Mouse (Mus musculus) liver, embryonic 11.5 days (tissue): ENCODE measurements around the gene Aimp2. TPM values are rescaled to one million over a fixed set of nuclear protein-coding genes. Genes with fewer than 3 reads are reported as not detected.

Experiments used
- ATAC-seq: fragments of 200-750 bp; cut with Nextera tagmentation; replicated peaks from 2 replicates; pipeline ENCODE4 v1.8.0; 2017; ENCODE audit warnings: moderate number of reproducible peaks, mild to moderate bottlenecking, moderate TSS enrichment, moderate library complexity; ENCODE audit not compliant: low FRiP score
- DNase-seq: peaks from one replicate; pipeline ENCODE4 v3.0.0-alpha.2; 2017; ENCODE audit warnings: low spot score
- H3K27ac ChIP-seq: fragments of 300-500 bp; sonication (generic); 2 replicates; pipeline ENCODE4 v1.5.1; 2014; ENCODE audit warnings: mild to moderate bottlenecking, low read depth, low read length, control low read depth
- H3K27me3 ChIP-seq: fragments of 300-500 bp; sonication (generic); replicated peaks from 2 replicates; pipeline ENCODE4 v1.6.1; 2014; ENCODE audit warnings: low read length, mixed read lengths; ENCODE audit not compliant: control insufficient read depth, insufficient read depth
- H3K36me3 ChIP-seq: fragments of 300-500 bp; sonication (generic); 2 replicates; pipeline ENCODE4 v1.6.1; 2014; ENCODE audit warnings: mild to moderate bottlenecking, low read length, moderate library complexity, mixed read lengths; ENCODE audit not compliant: control insufficient read depth, insufficient read depth
- H3K4me1 ChIP-seq: fragments of 300-500 bp; sonication (generic); replicated peaks from 2 replicates; pipeline ENCODE4 v1.6.1; 2014; ENCODE audit warnings: low read length, mixed read lengths; ENCODE audit not compliant: control insufficient read depth, insufficient read depth
- H3K4me2 ChIP-seq: fragments of 300-500 bp; sonication (generic); 2 replicates; pipeline ENCODE4 v1.6.1; 2014; ENCODE audit warnings: mild to moderate bottlenecking, control low read depth, moderate library complexity
- H3K4me3 ChIP-seq: fragments of 300-500 bp; sonication (generic); 2 replicates; pipeline ENCODE4 v1.5.1; 2014; ENCODE audit warnings: low read depth, low read length, control low read depth
- H3K9ac ChIP-seq: fragments of 300-500 bp; sonication (generic); 2 replicates; pipeline ENCODE4 v1.6.1; 2014; ENCODE audit warnings: low read depth, low read length, control low read depth
- H3K9me3 ChIP-seq: fragments of 300-500 bp; sonication (generic); 2 replicates; pipeline ENCODE4 v1.6.1; 2016; ENCODE audit warnings: low read length, inconsistent platforms, mixed read lengths; ENCODE audit not compliant: control insufficient read depth
- WGBS: fragments of 180-500 bp; shearing (Covaris S2); extraction: QIAGEN DNeasy Blood & Tissue Kit; methylation state at CpG from one replicate; pipeline ENCODE4 v1.1.7; 2014; 5-methylcytosine and 5-hydroxymethylcytosine counted together
- polyA plus RNA-seq: library from polyadenylated mRNA; unstranded; fragments of >200 nt; fragmentation: Nextera tagmentation; extraction: Ambion mirVana; gene quantifications from 2 replicates; pipeline ENCODE4 v1.2.1, GENCODE M21; 2014

Gene Aimp2
- 126 and 130 TPM in 2 replicates for polyA plus RNA-seq

DNA sequence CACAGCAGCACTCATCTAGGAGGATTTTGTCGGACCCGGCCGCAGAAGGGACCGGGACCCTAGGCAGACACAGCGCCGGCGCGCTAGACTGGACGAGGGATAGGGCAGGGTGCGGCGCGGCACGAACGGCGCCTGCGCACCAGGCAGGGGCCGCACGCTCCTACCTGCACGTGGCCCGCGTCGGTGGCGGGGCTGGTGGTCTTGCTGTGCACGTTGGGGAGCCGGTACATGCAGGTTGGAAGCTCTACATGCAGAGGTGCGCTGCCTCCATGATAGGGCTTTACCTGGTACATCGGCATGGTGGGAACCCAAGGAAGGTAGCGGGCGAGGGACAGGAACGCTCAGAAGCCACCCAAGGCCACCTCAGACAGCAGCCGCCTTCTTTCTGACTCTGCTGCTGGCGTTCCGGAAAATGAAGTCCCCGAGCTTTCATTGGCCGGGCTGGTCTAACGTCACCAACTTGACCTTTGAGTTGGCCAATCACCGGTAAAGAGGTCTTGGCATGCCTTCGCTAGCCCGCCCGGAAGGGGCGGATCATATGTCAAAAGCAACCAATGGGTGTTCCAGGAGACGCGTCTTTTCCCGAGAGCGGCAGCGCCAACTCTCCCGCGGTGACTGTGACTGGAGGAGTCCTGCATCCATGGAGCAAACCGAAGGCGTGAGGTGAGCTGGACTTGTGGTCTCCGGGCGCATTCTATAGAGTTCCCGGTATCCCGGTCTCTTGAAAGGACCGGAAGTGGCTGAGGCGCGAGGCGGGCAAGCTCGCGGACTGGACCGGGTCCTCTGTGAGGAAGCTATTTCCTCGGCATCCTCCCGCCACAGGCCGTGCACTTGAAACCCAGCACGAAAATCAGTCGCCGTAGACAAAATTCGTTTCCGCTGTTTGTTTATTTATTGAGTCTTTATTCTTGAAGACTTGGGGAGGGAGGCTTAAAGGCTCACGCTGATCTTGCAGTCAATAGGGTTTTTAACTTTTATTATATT is at the start of gene Aimp2, which contains the start of gene Pms2:
Gene Aimp2 (minus strand): TSS at position 431 of the 984 bp plus-strand sequence.
Gene Pms2 (plus strand): TSS at position 548 of the 984 bp plus-strand sequence.
- WGBS = under 1% methylated on average over 70 of the region's 70 CpGs
- H3K36me3 ChIP-seq = peaks cover 14% of the 10 kb centered on the region; the same call in 1 of the 2 replicates

GRCm38 (mm10) chr5:143957101-143957500 is 47.5 kb upstream of the Aimp2 start:
- no peak overlapping the region for H3K27ac ChIP-seq
- H3K4me3 ChIP-seq = no peak overlapping the region
- no peaks in the 10 kb centered on the region for H3K36me3 ChIP-seq
- no peaks in the 10 kb centered on the region for H3K4me1 ChIP-seq
- no peak overlapping the region for H3K9ac ChIP-seq
- ATAC-seq (no peak), DNase-seq (no peak)
- 81% methylated on average over 6 of the region's 6 CpGs for WGBS
- H3K4me2 ChIP-seq = no peak overlapping the region
- no peaks in the 10 kb centered on the region for H3K27me3 ChIP-seq
- H3K9me3 ChIP-seq = no peaks in the 10 kb centered on the region

More for the DNA sequence above, at the start of gene Aimp2, which contains the start of gene Pms2:
- Histone ChIP-seq H3K4me2 (peak within 1 kb of the TSS; percentile 88), H3K27me3 (no peaks in the 10 kb centered on the region), H3K9ac (peak within 1 kb of the TSS; percentile 69), H3K27ac (peak within 1 kb of the TSS; percentile 90), H3K4me1 (peaks cover 16% of the 10 kb centered on the region), H3K4me3 (peak within 1 kb of the TSS; percentile 71), H3K9me3 (no peaks in the 10 kb centered on the region)
- DNase-seq (peak; percentile 91), ATAC-seq (peak; percentile 97)

DNA sequence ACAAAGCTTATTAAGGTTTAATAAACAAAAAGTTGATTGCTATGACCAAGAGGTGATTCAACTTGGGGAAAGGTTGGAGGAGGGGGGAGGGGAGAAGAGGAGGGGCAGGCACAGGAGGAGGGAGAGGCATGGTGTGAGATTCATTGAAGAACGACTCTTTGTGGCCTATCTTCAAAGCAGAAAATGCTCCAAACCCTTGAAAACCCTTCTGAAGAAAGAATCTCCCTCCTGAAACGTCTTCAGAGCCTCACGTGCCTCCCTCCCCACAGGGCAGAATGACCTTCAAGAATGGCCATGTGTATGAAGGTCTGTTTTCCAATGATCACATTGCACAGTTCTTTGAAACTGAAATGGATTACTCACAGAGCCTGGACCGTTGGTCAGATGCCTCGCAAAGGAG is 40.4 kb upstream of the Aimp2 start:
- Histone ChIP-seq H3K4me1 (no peaks in the 10 kb centered on the region), H3K27me3 (no peaks in the 10 kb centered on the region), H3K4me2 (no peak overlapping the region), H3K9me3 (no peaks in the 10 kb centered on the region), H3K27ac (no peak overlapping the region), H3K4me3 (no peak overlapping the region), H3K36me3 (no peaks in the 10 kb centered on the region), H3K9ac (no peak overlapping the region)
- ATAC-seq (no peak), DNase-seq (no peak)
- WGBS = 40% methylated on average over 5 of the region's 5 CpGs

DNA sequence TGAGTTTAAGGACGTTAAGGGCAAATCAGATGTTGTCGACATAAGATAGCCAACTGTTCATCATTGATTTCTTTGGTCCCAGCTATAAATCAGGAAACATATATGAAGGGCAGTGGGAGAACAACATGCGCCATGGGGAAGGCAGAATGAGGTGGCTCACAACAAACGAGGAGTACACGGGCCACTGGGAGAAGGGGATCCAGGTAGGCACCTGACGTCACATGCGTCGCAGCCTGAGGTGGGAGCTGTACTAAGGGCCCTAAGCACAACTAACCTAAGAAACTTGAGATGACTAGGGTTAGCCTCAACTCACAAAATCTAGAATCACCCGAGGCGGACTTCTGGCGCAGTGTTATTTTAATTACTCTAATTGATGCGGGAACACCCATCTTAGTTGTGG is 38.7 kb upstream of the Aimp2 start:
- Histone ChIP-seq H3K27me3 (no peaks in the 10 kb centered on the region), H3K9me3 (no peaks in the 10 kb centered on the region)

GRCm38 (mm10) chr5:143943231-143944125 is 33.8 kb upstream of the Aimp2 start:
- no peak for ATAC-seq
- Histone ChIP-seq H3K27me3 (no peaks in the 10 kb centered on the region), H3K4me1 (no peaks in the 10 kb centered on the region), H3K4me2 (no peak overlapping the region), H3K36me3 (no peaks in the 10 kb centered on the region), H3K9me3 (0 out of 2 replicates have a peak, but pooled peaks cover 2% of the 10 kb centered on the region), H3K9ac (no peak overlapping the region), H3K4me3 (no peak overlapping the region), H3K27ac (no peak overlapping the region)
- 85% methylated on average over 14 of the region's 14 CpGs for WGBS
- DNase-seq = no peak

More for the DNA sequence above, 38.7 kb upstream of the Aimp2 start:
- H3K4me2 ChIP-seq = no peak overlapping the region
- H3K9ac ChIP-seq = no peak overlapping the region
- no peak for DNase-seq
- H3K4me1 ChIP-seq = no peaks in the 10 kb centered on the region
- H3K4me3 ChIP-seq = no peak overlapping the region
- H3K27ac ChIP-seq = no peak overlapping the region
- WGBS = 86% methylated on average over 12 of the region's 12 CpGs
- ATAC-seq = no peak
- H3K36me3 ChIP-seq = no peaks in the 10 kb centered on the region

DNA sequence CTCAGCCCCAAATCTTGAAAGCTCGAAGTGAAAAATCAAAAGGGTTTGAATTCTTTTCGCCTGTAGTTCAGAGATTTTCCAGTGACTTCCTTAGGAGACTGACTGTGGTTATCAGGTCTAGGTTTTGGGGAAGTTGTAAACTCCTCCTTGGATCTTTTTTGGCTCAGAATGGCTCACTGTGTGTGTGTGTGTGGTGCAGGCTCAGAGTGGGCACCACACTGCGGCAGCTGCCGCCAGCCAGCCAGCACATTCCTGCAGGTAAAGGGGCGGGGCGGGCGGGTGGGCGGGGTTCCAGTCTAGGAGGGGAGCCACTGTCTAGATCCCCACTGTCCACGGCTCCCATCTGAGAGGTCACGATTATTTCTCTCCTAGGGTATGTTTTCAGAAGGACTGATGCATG is 31.9 kb upstream of the Aimp2 start:
- H3K9ac ChIP-seq = no peak overlapping the region
- H3K4me1 ChIP-seq = no peaks in the 10 kb centered on the region; the same call in 1 of the 2 replicates
- WGBS = 22% methylated on average over 10 of the region's 10 CpGs
- no peak overlapping the region for H3K27ac ChIP-seq
- H3K4me3 ChIP-seq = no peak overlapping the region
- 0 out of 2 replicates have a peak, but pooled peaks cover 2% of the 10 kb centered on the region for H3K9me3 ChIP-seq
- H3K4me2 ChIP-seq = no peak overlapping the region
- no peaks in the 10 kb centered on the region for H3K27me3 ChIP-seq
- ATAC-seq = no peak
- H3K36me3 ChIP-seq = no peaks in the 10 kb centered on the region
- no peak for DNase-seq

DNA sequence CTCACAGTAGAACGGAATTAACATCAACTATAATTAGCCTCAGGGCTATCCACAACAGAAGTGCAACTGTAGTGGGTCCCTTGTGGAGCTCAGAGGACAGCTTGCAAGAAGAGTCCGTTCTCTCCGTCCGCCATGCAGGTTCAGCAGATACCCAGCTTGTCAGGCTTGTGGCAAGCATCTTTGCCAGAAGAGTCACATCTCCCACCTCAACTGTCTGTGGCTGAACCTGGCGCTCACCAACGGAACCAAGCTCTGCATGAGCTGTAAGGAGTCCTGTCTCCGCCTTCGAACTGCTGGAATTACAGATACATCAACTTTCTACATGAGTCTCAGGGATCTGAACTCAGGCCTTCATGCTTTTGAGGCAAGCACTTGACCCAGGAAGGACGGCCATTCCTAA is 26.5 kb upstream of the Aimp2 start:
- Histone ChIP-seq H3K9me3 (0 out of 2 replicates have a peak, but pooled peaks cover 2% of the 10 kb centered on the region), H3K27ac (no peak overlapping the region), H3K36me3 (peaks cover 2% of the 10 kb centered on the region; the same call in 1 of the 2 replicates), H3K4me1 (no peaks in the 10 kb centered on the region; the same call in 1 of the 2 replicates), H3K4me2 (no peak overlapping the region), H3K27me3 (no peaks in the 10 kb centered on the region), H3K4me3 (no peak overlapping the region), H3K9ac (no peak overlapping the region)
- 84% methylated on average over 9 of the region's 9 CpGs for WGBS
- DNase-seq (no peak), ATAC-seq (no peak)

DNA sequence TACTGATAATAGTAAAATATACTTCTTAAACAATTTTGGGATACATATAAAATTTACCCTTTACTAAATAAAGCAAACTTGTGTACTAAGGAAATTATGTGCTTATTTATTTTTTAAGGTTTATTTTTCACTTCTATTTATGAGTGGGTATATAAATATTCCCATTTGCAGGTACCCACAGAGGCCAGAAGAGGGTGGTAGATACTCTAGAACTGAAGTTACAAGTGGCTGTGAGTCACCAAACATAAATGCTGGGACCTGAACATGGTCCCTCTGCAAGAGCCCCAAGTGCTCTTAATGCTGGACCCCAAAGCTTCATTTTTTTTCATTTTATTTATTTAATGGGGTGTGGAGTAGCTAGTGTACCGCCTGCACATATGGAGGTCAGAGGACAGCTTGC is 24.2 kb upstream of the Aimp2 start:
- no peak overlapping the region for H3K4me3 ChIP-seq

More for the DNA sequence above, 24.2 kb upstream of the Aimp2 start:
- no peaks in the 10 kb centered on the region for H3K27me3 ChIP-seq
- peaks cover 10% of the 10 kb centered on the region; the same call in 1 of the 2 replicates for H3K36me3 ChIP-seq
- no peak overlapping the region for H3K27ac ChIP-seq
- 89% methylated on average over 1 of the region's 1 CpGs for WGBS
- no peak overlapping the region for H3K9ac ChIP-seq
- H3K9me3 ChIP-seq = no peaks in the 10 kb centered on the region
- H3K4me2 ChIP-seq = no peak overlapping the region
- no peaks in the 10 kb centered on the region; the same call in 1 of the 2 replicates for H3K4me1 ChIP-seq
- ATAC-seq (no peak), DNase-seq (no peak)
